Mouse (Mus musculus): Measurements from ENCODE around the gene Ppa1. TPM values are rescaled to one million over a fixed set of nuclear protein-coding genes. Genes with fewer than 3 reads are reported as not detected.
"Not testable (repeated sequence)": the region's sequence is repeated elsewhere in the genome, so short reads cannot be mapped to it uniquely, and the experiment has no call there.

Ppa1 gene
- 206 and 209 TPM in 2 replicates for polyA plus RNA-seq (2015; fragmentation: Nextera tagmentation; extraction: Ambion mirVana)

GRCm38 (mm10) chr10:61647790-61648736 is at the start of gene Ppa1:
Gene Ppa1 (plus strand): TSS chr10:61648552.
- Histone ChIP-seq H3K4me1 (replicated peaks) (peaks cover 18% of the 10 kb centered on the region), H3K27ac (peak within 1 kb of the TSS; percentile 89), H3K36me3 (peaks cover 8% of the 10 kb centered on the region), H3K4me3 (peak within 1 kb of the TSS; percentile 79), H3K9me3 (no peaks in the 10 kb centered on the region), H3K4me2 (peak within 1 kb of the TSS; percentile 93), H3K9ac (peak within 1 kb of the TSS; percentile 91), H3K27me3 (no peaks in the 10 kb centered on the region)
- ATAC-seq (ENCODE audit: low FRiP score): peak; percentile 99
- WGBS: 4% methylated on average over 41 of the region's 50 CpGs

- Histone ChIP-seq H3K4me1 (replicated peaks) (peaks cover 16% of the 10 kb centered on the region), H3K27ac (no peak overlapping the region), H3K9me3 (no peaks in the 10 kb centered on the region), H3K36me3 (no peaks in the 10 kb centered on the region), H3K9ac (no peak overlapping the region), H3K27me3 (peaks cover 39% of the 10 kb centered on the region), H3K4me3 (no peak overlapping the region), H3K4me2 (no peak overlapping the region)
- 41% methylated on average over 9 of the region's 9 CpGs for WGBS
- ATAC-seq (ENCODE audit: low FRiP score): no peak
Measured at GRCm38 (mm10) chr10:61599556-61600114, 48.7 kb upstream of the Ppa1 start.

GRCm38 (mm10) chr10:61602283-61603033 is 45.9 kb upstream of the Ppa1 start:
- ATAC-seq (ENCODE audit: low FRiP score): peak; percentile 57; the same call in 1 of the 2 replicates
- H3K4me2 ChIP-seq: peak overlapping the region; percentile 35

DNA sequence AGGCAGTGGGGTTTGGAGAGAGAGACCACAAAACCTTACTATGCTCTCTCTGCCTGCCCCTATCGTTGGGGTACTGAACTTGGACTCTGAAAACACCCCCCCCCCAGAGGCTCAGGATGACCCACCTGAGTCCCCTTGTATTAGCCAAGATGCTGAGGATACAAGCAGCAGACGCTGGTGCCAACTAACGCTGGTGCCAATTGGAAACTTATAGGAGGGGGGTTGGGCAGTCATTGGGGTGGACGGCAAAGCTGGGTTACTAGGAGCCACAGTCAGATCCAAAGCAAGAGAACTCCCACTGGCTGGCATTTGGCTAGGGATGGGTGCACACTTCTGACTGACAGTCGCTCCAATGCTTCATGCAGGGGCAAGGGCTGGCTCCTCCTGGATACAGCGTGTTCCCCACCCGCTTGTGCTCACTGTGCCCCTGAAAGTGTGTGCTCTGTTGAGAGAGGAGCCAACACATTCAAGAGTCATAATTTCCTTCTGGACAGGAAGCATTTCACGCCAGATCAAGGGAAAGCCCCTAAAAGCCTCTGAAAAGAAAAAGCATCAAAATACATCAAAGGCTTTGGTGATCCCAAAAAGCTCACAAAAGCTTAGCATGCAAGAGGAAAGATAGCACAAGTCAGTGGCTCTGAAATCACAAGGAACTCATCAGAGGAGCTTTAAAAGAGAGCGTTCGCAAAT is 43.8 kb upstream of the Ppa1 start:
- no peak for ATAC-seq (ENCODE audit: low FRiP score)
- peaks cover 4% of the 10 kb centered on the region; the same call in 1 of the 2 replicates for H3K4me1 ChIP-seq (replicated peaks)
- 76% methylated on average over 10 of the region's 10 CpGs for WGBS
- H3K4me3 ChIP-seq: no peak overlapping the region
- H3K9me3 ChIP-seq: no peaks in the 10 kb centered on the region
- no peak overlapping the region for H3K9ac ChIP-seq
- no peak overlapping the region for H3K27ac ChIP-seq
- no peaks in the 10 kb centered on the region for H3K36me3 ChIP-seq
- no peak overlapping the region for H3K4me2 ChIP-seq
- peaks cover 15% of the 10 kb centered on the region; the same call in 1 of the 2 replicates for H3K27me3 ChIP-seq

More at GRCm38 (mm10) chr10:61602283-61603033, 45.9 kb upstream of the Ppa1 start:
- Histone ChIP-seq H3K27ac (no peak overlapping the region), H3K27me3 (peaks cover 23% of the 10 kb centered on the region), H3K4me1 (replicated peaks) (peaks cover 11% of the 10 kb centered on the region), H3K9ac (no peak overlapping the region), H3K4me3 (no peak overlapping the region), H3K9me3 (no peaks in the 10 kb centered on the region), H3K36me3 (no peaks in the 10 kb centered on the region)
- 16% methylated on average over 14 of the region's 14 CpGs for WGBS

GRCm38 (mm10) chr10:61605381-61605780 is 43.0 kb upstream of the Ppa1 start:
- 68% methylated on average over 11 of the region's 11 CpGs for WGBS
- not testable (repeated sequence) for H3K9ac ChIP-seq; H3K27ac ChIP-seq; H3K4me2 ChIP-seq; H3K9me3 ChIP-seq; ATAC-seq (ENCODE audit: low FRiP score); H3K4me1 ChIP-seq (replicated peaks); H3K4me3 ChIP-seq; H3K36me3 ChIP-seq
- peaks cover 15% of the 10 kb centered on the region; the same call in 1 of the 2 replicates for H3K27me3 ChIP-seq

- Histone ChIP-seq H3K4me1 (replicated peaks) (peaks cover 4% of the 10 kb centered on the region; the same call in 1 of the 2 replicates), H3K36me3 (no peaks in the 10 kb centered on the region), H3K9ac (no peak overlapping the region), H3K27me3 (peaks cover 15% of the 10 kb centered on the region; the same call in 1 of the 2 replicates), H3K27ac (no peak overlapping the region), H3K4me2 (no peak overlapping the region), H3K4me3 (no peak overlapping the region), H3K9me3 (no peaks in the 10 kb centered on the region)
- 13% methylated on average over 8 of the region's 8 CpGs for WGBS
- ATAC-seq (ENCODE audit: low FRiP score): no peak
Measured at GRCm38 (mm10) chr10:61605851-61606250, 42.5 kb upstream of the Ppa1 start.

DNA sequence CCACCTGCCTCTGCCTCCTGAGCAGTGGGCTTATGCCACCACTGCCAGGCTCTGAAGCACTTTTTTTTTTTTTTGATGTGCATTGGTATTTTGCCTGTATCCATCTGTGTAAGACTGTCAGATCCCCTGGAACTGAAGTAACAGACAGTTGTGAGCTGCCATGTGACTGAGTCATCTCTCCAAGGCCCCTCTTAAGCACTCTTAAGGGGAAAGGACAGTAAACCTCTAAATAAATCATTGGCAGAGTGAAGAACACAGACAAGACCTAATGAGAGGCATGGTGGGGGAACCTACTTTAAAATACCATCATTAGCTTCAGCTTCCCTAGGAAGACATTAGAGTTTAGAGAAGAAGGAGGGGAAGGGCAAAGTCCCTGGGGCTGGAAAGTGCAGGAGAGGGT is 40.1 kb upstream of the Ppa1 start:
- Histone ChIP-seq H3K36me3 (no peaks in the 10 kb centered on the region), H3K27ac (no peak overlapping the region), H3K27me3 (peaks cover 15% of the 10 kb centered on the region; the same call in 1 of the 2 replicates), H3K4me3 (no peak overlapping the region), H3K4me2 (no peak overlapping the region), H3K4me1 (replicated peaks) (no peaks in the 10 kb centered on the region), H3K9me3 (no peaks in the 10 kb centered on the region), H3K9ac (no peak overlapping the region)
- no peak for ATAC-seq (ENCODE audit: low FRiP score)

DNA sequence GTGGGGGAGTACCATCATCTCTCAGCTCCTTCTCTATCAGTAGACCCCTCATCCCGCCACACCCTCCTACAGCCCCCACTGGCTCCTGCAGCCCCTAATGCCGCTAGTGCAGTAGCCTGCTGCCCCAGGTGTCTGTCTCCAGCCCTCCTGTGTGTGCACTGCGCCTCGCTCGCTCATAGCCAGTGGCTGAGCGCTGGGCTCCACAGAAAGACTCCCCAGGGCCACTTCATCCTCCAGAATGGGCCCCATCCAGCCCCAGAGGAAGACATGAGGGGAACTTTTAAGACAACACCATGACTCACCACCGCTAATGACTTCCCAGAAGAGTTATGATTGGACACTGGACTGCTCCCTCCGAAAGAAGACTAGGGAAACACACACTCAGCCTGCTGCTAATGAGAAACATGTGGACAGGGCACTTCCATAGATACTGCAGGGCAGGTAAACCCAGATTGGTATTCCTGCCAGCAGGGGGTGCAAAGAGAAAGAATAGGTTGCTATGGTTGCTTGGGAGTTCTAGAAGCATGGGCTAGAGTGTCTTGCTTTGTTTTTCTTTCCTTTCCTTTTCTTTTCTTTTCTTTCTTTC is 37.6 kb upstream of the Ppa1 start:
- 78% methylated on average over 8 of the region's 8 CpGs for WGBS
- ATAC-seq (ENCODE audit: low FRiP score): no peak
- no peaks in the 10 kb centered on the region for H3K4me1 ChIP-seq (replicated peaks)

DNA sequence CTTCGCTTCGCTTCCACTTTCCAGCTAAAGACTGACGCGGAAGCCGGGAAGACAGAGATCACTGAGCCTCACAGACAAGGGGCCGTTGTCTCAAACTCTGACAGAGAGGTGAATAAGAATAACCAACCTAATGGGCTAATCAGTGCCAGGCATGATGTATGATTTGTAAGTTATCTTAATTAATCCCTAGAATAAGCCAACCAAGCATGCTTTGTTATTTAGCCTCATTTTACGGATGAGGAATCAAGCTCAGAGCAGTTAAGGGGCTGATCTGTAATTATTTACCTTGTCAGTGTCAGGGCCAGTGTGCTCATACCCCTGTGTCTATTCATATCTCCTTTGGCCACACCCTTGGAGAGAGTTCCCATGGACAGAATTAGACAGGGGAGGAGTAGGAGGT is 34.0 kb upstream of the Ppa1 start:
- no peaks in the 10 kb centered on the region for H3K36me3 ChIP-seq
- no peaks in the 10 kb centered on the region for H3K27me3 ChIP-seq
- ATAC-seq (ENCODE audit: low FRiP score): no peak
- no peak overlapping the region for H3K9ac ChIP-seq
- no peaks in the 10 kb centered on the region for H3K9me3 ChIP-seq
- WGBS: 83% methylated on average over 7 of the region's 7 CpGs
- no peak overlapping the region for H3K27ac ChIP-seq
- H3K4me2 ChIP-seq: no peak overlapping the region
- no peak overlapping the region for H3K4me3 ChIP-seq
- H3K4me1 ChIP-seq (replicated peaks): no peaks in the 10 kb centered on the region

More for the DNA sequence above, 37.6 kb upstream of the Ppa1 start:
- Histone ChIP-seq H3K9ac (no peak overlapping the region), H3K36me3 (no peaks in the 10 kb centered on the region), H3K27ac (no peak overlapping the region), H3K4me3 (no peak overlapping the region), H3K4me2 (no peak overlapping the region), H3K9me3 (no peaks in the 10 kb centered on the region), H3K27me3 (0 out of 2 replicates have a peak, but pooled peaks cover 3% of the 10 kb centered on the region)

GRCm38 (mm10) chr10:61618528-61618927 is 29.8 kb upstream of the Ppa1 start:
- no peak for ATAC-seq (ENCODE audit: low FRiP score)
- Histone ChIP-seq H3K4me2 (no peak overlapping the region), H3K27ac (no peak overlapping the region), H3K9me3 (no peaks in the 10 kb centered on the region), H3K4me3 (no peak overlapping the region), H3K9ac (no peak overlapping the region), H3K27me3 (peaks cover 4% of the 10 kb centered on the region; the same call in 1 of the 2 replicates), H3K4me1 (replicated peaks) (0 out of 2 replicates have a peak, but pooled peaks cover 3% of the 10 kb centered on the region), H3K36me3 (no peaks in the 10 kb centered on the region)
- 87% methylated on average over 2 of the region's 2 CpGs for WGBS

- 53% methylated on average over 9 of the region's 9 CpGs for WGBS
- no peak for ATAC-seq (ENCODE audit: low FRiP score)
- no peak overlapping the region for H3K4me2 ChIP-seq
- H3K9ac ChIP-seq: no peak overlapping the region
- H3K27me3 ChIP-seq: peaks cover 35% of the 10 kb centered on the region
- H3K4me1 ChIP-seq (replicated peaks): peaks cover 19% of the 10 kb centered on the region
- H3K4me3 ChIP-seq: no peak overlapping the region
- no peaks in the 10 kb centered on the region for H3K36me3 ChIP-seq
- no peaks in the 10 kb centered on the region for H3K9me3 ChIP-seq
- H3K27ac ChIP-seq: peak overlapping the region; percentile 12; the same call in 1 of the 2 replicates
Measured at GRCm38 (mm10) chr10:61621681-61622080, 26.7 kb upstream of the Ppa1 start.
